Mouse (Mus musculus) megakaryocyte, embryonic 14.5 days (primary cell): ENCODE measurements around the gene Ppp2r3c.

ENCODE experiments used
- FLI1 ChIP-seq: IDR thresholded peaks from 2 replicates; pipeline ENCODE4 v1.6.1; 2012; ENCODE audit warnings: low read length, inconsistent platforms, mixed read lengths
- GATA1 ChIP-seq: IDR thresholded peaks from 3 replicates; pipeline ENCODE4 v1.6.1; 2012; ENCODE audit warnings: mixed read lengths, low read length, inconsistent platforms, borderline replicate concordance

- TF ChIP-seq GATA1 (no peak), FLI1 (no peak)
These were observed 19.0 kb upstream of the Ppp2r3c start for GRCm38 (mm10) chr12:55321642-55322291.
